Mouse (Mus musculus) testis, adult 2 months (tissue): ENCODE data around the gene Anks3.

ENCODE experiments used
- CTCF ChIP-seq: fragments of 200-500 bp; IDR thresholded peaks from 2 replicates; pipeline ENCODE4 v1.5.1; 2012; ENCODE audit warnings: low read depth, mild to moderate bottlenecking, inconsistent platforms, low read length, moderate library complexity; ENCODE audit not compliant: control insufficient read depth, insufficient read depth, insufficient replicate concordance
- POLR2A ChIP-seq: fragments of 200-500 bp; IDR thresholded peaks from 2 replicates; pipeline ENCODE4 v1.6.1; 2012; ENCODE audit warnings: low read depth, mild to moderate bottlenecking, inconsistent platforms, low read length, moderate library complexity; ENCODE audit not compliant: control insufficient read depth

- no peak for TF ChIP-seq CTCF
- TF ChIP-seq POLR2A: no peak
These were observed 69.7 kb downstream of the Anks3 start for GRCm38 (mm10) chr16:4894201-4894908.
